Mouse (Mus musculus) liver, embryonic 14.5 days (tissue): ENCODE results near the gene Adra1b. TPM values are rescaled to one million over a fixed set of nuclear protein-coding genes. Genes with fewer than 3 reads are reported as not detected.

ENCODE experiments used
- ATAC-seq: fragments of 200-750 bp; cut with Nextera tagmentation; 2 replicates; pipeline ENCODE4 v1.8.0; 2017; ENCODE audit warnings: moderate number of reproducible peaks, mild to moderate bottlenecking, moderate library complexity; ENCODE audit not compliant: insufficient read depth
- DNase-seq, 3 experiments: peaks; one replicate each; pipeline ENCODE4 v3.0.0-alpha.2; 2012 to 2013; ENCODE audit warnings: low read depth in 3 of 3, low spot score in 3 of 3
- H3K27ac ChIP-seq: fragments of 300-500 bp; sonication (generic); 2 replicates; pipeline ENCODE4 v1.5.1; 2014; ENCODE audit warnings: moderate library complexity, mild to moderate bottlenecking, control low read depth, inconsistent platforms
- H3K27me3 ChIP-seq: fragments of 300-500 bp; sonication (generic); 2 replicates; pipeline ENCODE4 v1.6.1; 2014; ENCODE audit warnings: mild to moderate bottlenecking, low read length, moderate library complexity; ENCODE audit not compliant: control insufficient read depth, insufficient read depth
- H3K36me3 ChIP-seq: fragments of 300-500 bp; sonication (generic); replicated peaks from 2 replicates; pipeline ENCODE4 v1.6.1; 2014; ENCODE audit warnings: low read depth; ENCODE audit not compliant: control insufficient read depth, insufficient read depth
- H3K4me1 ChIP-seq, 2 experiments: fragments of 200-500 bp in 1 of 2; fragments of 300-500 bp in 1 of 2; sonication (generic) in 1 of 2; replicated peaks; 2 replicates each; pipeline ENCODE4 v1.6.1; 2012 to 2014; ENCODE audit warnings: antibody characterized with exemption in 1 of 2, inconsistent platforms in 1 of 2, low read length in 1 of 2; ENCODE audit not compliant: control insufficient read depth in 2 of 2, insufficient read depth in 2 of 2
- H3K4me2 ChIP-seq: fragments of 300-500 bp; sonication (generic); 2 replicates; pipeline ENCODE4 v1.6.1; 2014; ENCODE audit warnings: low read depth, mild to moderate bottlenecking, control low read depth, moderate library complexity
- H3K4me3 ChIP-seq, 2 experiments: fragments of 200-500 bp in 1 of 2; fragments of 300-500 bp in 1 of 2; sonication (generic) in 1 of 2; 2 replicates each; pipeline ENCODE4 v1.5.1; 2012 to 2014; ENCODE audit warnings: low read depth in 2 of 2, low read length in 2 of 2, mild to moderate bottlenecking in 2 of 2, control low read depth in 1 of 2, inconsistent platforms in 1 of 2, moderate library complexity in 1 of 2; ENCODE audit not compliant: insufficient read depth in 1 of 2
- H3K9ac ChIP-seq: fragments of 300-500 bp; sonication (generic); replicated peaks from 2 replicates; pipeline ENCODE4 v1.6.1; 2014; ENCODE audit warnings: mild to moderate bottlenecking, control low read depth, moderate library complexity
- H3K9me3 ChIP-seq: fragments of 300-500 bp; sonication (generic); 2 replicates; pipeline ENCODE4 v1.6.1; 2016; ENCODE audit warnings: low read length, mixed read lengths; ENCODE audit not compliant: control insufficient read depth
- CTCF ChIP-seq: IDR thresholded peaks from 2 replicates; pipeline ENCODE4 v1.5.1; 2016; ENCODE audit warnings: antibody characterized with exemption, low read depth, control low read depth
- EP300 ChIP-seq: IDR thresholded peaks from 2 replicates; pipeline ENCODE4 v1.6.1; 2016; ENCODE audit warnings: antibody characterized with exemption, low read depth
- WGBS: fragments of 180-500 bp; shearing (Covaris S2); extraction: QIAGEN DNeasy Blood & Tissue Kit; methylation state at CpG from one replicate; pipeline ENCODE4 v1.1.7; 2014; ENCODE audit not compliant: insufficient replicate concordance; 5-methylcytosine and 5-hydroxymethylcytosine counted together
- polyA plus RNA-seq, 2 experiments: library from polyadenylated mRNA; depleted of rRNA in 1 of 2; stranded (reverse) in 1 of 2; unstranded in 1 of 2; fragments of >200 nt; fragmentation: Nextera tagmentation in 1 of 2; extraction: Ambion mirVana in 1 of 2; gene quantifications; 2 replicates each; pipeline versions ENCODE4 v1.2.1 to v1.2.3; 2012 to 2014

Gene Adra1b
- polyA plus RNA-seq, 2 experiments: 1.7 to 8.3 TPM

DNA sequence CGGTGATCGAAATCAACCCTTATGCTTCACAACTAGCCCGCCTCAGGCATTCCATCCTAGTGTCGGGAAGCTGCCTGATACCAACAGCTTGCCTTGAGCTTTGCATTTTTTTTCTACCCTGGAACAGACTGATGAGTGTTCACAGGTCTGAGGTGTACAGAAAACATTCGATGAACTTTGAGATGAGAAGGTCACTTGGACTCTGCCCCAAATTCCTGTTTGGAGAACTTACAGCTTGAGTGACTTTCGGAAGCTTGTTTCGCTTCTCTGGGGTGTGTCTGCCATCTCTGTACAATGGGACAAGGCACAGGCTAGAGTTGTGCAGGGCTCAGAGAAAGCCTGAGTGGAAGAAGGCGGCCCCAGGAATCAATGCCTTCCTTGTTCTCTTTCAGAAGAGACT is 12.3 kb downstream of the Adra1b start:
- TF ChIP-seq EP300 (no peak), CTCF (no peak)
- H3K9me3 ChIP-seq: no peaks in the 10 kb centered on the region
- no peak overlapping the region for H3K4me2 ChIP-seq
- no peaks in the 10 kb centered on the region for H3K27me3 ChIP-seq
- H3K4me3 ChIP-seq: no peak overlapping the region
- no peak for ATAC-seq
- peaks cover 0 to 7% of the 10 kb centered on the region in 2 experiments; a peak in 2 of 4 replicates for H3K4me1 ChIP-seq
- no peaks in the 10 kb centered on the region for H3K36me3 ChIP-seq
- no peak for DNase-seq
- no peak overlapping the region for H3K9ac ChIP-seq
- 67% methylated on average over 8 of the region's 8 CpGs for WGBS
- no peak overlapping the region for H3K27ac ChIP-seq

- no peaks in the 10 kb centered on the region for H3K9me3 ChIP-seq
- H3K27me3 ChIP-seq: no peaks in the 10 kb centered on the region
- no peak overlapping the region for H3K27ac ChIP-seq
- no peak for DNase-seq
- no peak for ATAC-seq
- H3K4me2 ChIP-seq: no peak overlapping the region
- no peak overlapping the region for H3K4me3 ChIP-seq
- peaks cover 0 to 7% of the 10 kb centered on the region in 2 experiments; a peak in 2 of 4 replicates for H3K4me1 ChIP-seq
- H3K36me3 ChIP-seq: no peaks in the 10 kb centered on the region
- H3K9ac ChIP-seq: no peak overlapping the region
- TF ChIP-seq EP300 (no peak), CTCF (no peak)
Observed at GRCm38 (mm10) chr11:43887597-43887996, 13.4 kb downstream of the Adra1b start.

DNA sequence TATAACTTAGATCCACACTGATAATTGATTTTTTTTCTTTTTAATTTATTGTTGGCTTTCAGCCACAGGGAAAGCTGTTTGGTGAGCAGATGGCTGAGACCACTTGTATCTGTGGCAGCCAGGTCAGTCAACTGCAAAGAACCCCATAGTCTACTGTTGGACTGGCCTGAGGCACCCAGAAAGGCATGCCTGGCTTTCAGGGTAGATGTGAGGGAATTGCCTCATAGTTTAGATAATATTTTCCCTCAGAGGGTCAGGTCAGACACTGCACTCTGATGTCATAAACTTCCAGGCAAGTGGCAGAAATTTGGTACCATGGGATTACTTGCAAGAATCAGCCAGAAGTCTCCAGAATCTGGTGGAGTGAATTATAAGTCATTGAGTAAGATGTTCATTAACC is 16.5 kb downstream of the Adra1b start:
- TF ChIP-seq CTCF (no peak), EP300 (no peak)
- Histone ChIP-seq H3K4me1 (peaks cover 0 to 3% of the 10 kb centered on the region in 2 experiments; a peak in 1 of 4 replicates), H3K4me3 (no peak overlapping the region), H3K4me2 (no peak overlapping the region), H3K27me3 (no peaks in the 10 kb centered on the region), H3K36me3 (no peaks in the 10 kb centered on the region), H3K9ac (no peak overlapping the region), H3K9me3 (no peaks in the 10 kb centered on the region), H3K27ac (no peak overlapping the region)
- ATAC-seq (no peak), DNase-seq (no peak)

DNA sequence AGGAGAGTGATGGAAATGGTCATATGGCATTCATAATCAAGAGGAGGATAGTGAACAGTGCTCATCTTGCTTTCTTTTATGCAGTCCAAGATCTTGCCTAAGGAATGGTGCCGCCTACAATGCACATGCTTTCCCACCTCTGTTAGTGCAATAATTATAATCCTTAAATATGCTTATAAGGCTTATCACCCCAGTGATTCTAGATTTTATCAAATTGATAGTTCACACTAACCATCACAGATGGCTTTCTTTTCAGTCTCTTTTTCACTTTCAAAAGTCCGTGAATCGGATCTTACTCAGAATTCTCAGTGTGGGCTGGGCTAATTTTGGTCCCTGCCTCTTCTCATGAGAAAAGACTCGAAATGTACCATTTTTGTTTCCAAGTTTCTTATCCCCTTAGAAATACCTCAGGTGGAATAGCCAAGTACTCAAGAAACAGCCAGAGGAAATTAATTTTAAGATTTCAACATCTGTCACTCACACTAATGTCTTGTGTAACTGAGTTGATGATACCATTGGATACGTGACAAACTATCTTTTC is 17.3 kb downstream of the Adra1b start:
- TF ChIP-seq CTCF (no peak), EP300 (no peak)
- Histone ChIP-seq H3K9ac (no peak overlapping the region), H3K27ac (no peak overlapping the region), H3K4me3 (no peak overlapping the region), H3K27me3 (no peaks in the 10 kb centered on the region), H3K4me2 (no peak overlapping the region), H3K4me1 (no peaks in the 10 kb centered on the region; a peak in 1 of 4 replicates), H3K9me3 (no peaks in the 10 kb centered on the region), H3K36me3 (no peaks in the 10 kb centered on the region)
- no peak for DNase-seq
- no peak for ATAC-seq
- 70% methylated on average over 5 of the region's 5 CpGs for WGBS

DNA sequence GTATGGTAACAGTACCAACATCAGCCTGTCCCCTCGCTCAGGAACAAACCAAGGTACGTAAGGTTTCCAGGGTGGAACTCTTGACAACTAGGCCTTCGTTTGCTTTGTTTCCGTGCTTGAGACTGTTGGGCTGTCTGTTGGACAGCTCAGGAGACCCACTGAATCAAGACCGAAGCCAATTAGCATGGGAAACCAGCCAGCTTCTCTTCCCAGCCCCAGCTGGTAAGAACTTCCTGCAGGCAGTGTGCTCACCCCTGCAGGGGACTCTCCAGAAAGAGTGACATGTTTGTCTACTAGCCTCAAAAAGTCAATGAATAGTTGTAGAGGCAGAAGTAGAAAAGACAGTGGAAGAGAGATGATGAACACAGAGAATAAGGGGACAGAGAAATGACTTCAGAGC is 23.8 kb downstream of the Adra1b start:
- TF ChIP-seq EP300 (no peak), CTCF (no peak)
- H3K4me1 ChIP-seq: no peaks in the 10 kb centered on the region
- no peak overlapping the region for H3K9ac ChIP-seq
- no peaks in the 10 kb centered on the region for H3K9me3 ChIP-seq
- H3K27me3 ChIP-seq: no peaks in the 10 kb centered on the region
- DNase-seq (no peak), ATAC-seq (no peak)
- WGBS: 51% methylated on average over 5 of the region's 5 CpGs
- no peaks in the 10 kb centered on the region for H3K36me3 ChIP-seq
- no peak overlapping the region for H3K4me3 ChIP-seq
- no peak overlapping the region for H3K4me2 ChIP-seq
- H3K27ac ChIP-seq: no peak overlapping the region
